Mouse (Mus musculus) spleen, adult 2 months (tissue): ENCODE measurements around the gene Shroom2. TPM values are rescaled to one million over a fixed set of nuclear protein-coding genes. Genes with fewer than 3 reads are reported as not detected.
"Not testable (repeated sequence)": the region's sequence is repeated elsewhere in the genome, so short reads cannot be mapped to it uniquely, and the experiment has no call there.

Experiments
- DNase-seq, 2 experiments: peaks; one replicate each; pipeline versions ENCODE4 v3.0.0 to v3.0.0-alpha.2; 2012 to 2021; ENCODE audit warnings: low spot score in 2 of 2, low read depth in 1 of 2
- H3K27ac ChIP-seq: fragments of 200-500 bp; 2 replicates; pipeline ENCODE4 v1.5.1; 2012; ENCODE audit warnings: low read length, inconsistent platforms; ENCODE audit not compliant: insufficient read depth
- H3K27me3 ChIP-seq: fragments of 200-500 bp; 2 replicates; pipeline ENCODE4 v1.6.1; 2012; ENCODE audit warnings: mild to moderate bottlenecking, moderate library complexity, low read length, inconsistent platforms; ENCODE audit not compliant: control insufficient read depth, insufficient read depth
- H3K36me3 ChIP-seq: fragments of 200-500 bp; 2 replicates; pipeline ENCODE4 v1.6.1; 2012; ENCODE audit warnings: mild to moderate bottlenecking, low read length, inconsistent platforms; ENCODE audit not compliant: control insufficient read depth, insufficient read depth
- H3K4me1 ChIP-seq: fragments of 200-500 bp; 2 replicates; pipeline ENCODE4 v1.6.1; 2011; ENCODE audit warnings: inconsistent platforms; ENCODE audit not compliant: control insufficient read depth, insufficient read depth, insufficient read length
- H3K4me3 ChIP-seq: fragments of 200-500 bp; 2 replicates; pipeline ENCODE4 v1.5.1; 2011; ENCODE audit warnings: mild to moderate bottlenecking, inconsistent platforms; ENCODE audit not compliant: insufficient read depth, insufficient read length; ENCODE audit errors: extremely low read depth
- CTCF ChIP-seq: fragments of 200-500 bp; IDR thresholded peaks from 2 replicates; pipeline ENCODE4 v1.5.1; 2011; ENCODE audit warnings: mild to moderate bottlenecking, inconsistent platforms; ENCODE audit not compliant: insufficient read depth, insufficient read length, insufficient replicate concordance; ENCODE audit errors: extremely low read depth
- POLR2A ChIP-seq: fragments of 200-500 bp; IDR thresholded peaks from 2 replicates; pipeline ENCODE4 v1.6.1; 2011; ENCODE audit warnings: low read depth, low read length, inconsistent platforms
- WGBS: fragments of 180-500 bp; shearing (Covaris S2); methylation state at CpG from one replicate; pipeline ENCODE4 v1.1.7; 2018; 5-methylcytosine and 5-hydroxymethylcytosine counted together
- polyA plus RNA-seq: library from polyadenylated mRNA; depleted of rRNA; stranded (reverse); fragments of >200 nt; gene quantifications from 2 replicates; pipeline ENCODE4 v1.2.3, GENCODE M21; 2012

Gene Shroom2
- polyA plus RNA-seq, 1 experiment: 0.67 TPM

DNA sequence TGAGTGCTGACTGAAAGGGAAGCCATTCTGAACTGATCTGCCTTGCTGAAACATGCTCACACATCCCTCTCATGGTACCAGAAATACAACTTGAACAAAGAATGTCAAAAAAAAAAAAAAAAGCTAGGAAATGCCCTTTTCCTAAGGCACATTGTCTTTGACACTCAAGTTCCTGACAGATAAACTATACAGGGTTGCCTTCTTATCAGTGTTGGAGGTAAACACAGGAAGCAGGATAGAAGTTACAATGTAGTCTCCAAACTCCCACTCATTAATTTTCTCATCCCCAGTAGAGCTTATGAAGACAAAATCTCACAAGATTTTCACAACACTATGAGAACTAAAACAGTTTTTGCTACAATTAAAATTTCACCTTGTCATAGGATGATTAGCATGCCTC is 25.6 kb downstream of the Shroom2 start:
- TF ChIP-seq POLR2A: no peak
- no peak for TF ChIP-seq CTCF
- Histone ChIP-seq H3K27ac (no peak overlapping the region), H3K4me3 (no peak overlapping the region), H3K36me3 (no peaks in the 10 kb centered on the region), H3K27me3 (no peaks in the 10 kb centered on the region), H3K4me1 (no peaks in the 10 kb centered on the region)
- no peak for DNase-seq

DNA sequence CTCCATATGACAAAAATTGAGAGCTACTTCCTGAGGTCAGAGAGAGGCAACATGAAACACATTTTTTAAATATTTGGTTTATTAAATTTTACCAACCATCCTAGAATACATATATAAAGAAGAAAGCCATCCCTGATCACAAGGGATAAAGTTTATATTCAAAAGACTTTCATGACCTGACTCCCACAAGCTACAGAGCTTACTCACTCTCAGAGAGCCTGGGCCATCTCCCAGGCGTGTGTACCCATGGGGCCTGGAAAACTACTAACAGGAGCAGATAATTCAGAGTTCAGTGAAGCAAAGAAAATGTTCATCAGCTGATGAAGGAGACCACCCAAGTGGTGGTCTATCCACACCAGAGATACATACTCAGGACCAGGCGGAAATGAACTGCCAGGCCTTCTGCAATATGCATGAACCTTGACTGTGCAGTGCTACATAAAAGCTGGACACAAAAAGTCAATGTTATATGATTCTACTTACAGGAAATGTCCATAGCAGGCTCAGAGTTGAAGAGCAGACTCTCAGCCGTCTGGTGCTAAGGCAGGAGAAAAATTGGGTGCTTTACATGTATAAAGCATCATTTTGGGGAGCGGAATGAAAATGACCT is 30.4 kb downstream of the Shroom2 start:
- H3K36me3 ChIP-seq: no peaks in the 10 kb centered on the region
- H3K27ac ChIP-seq: no peak overlapping the region
- H3K27me3 ChIP-seq: no peaks in the 10 kb centered on the region
- 80% methylated on average over 4 of the region's 4 CpGs for WGBS
- DNase-seq: no peak
- TF ChIP-seq CTCF: no peak
- TF ChIP-seq POLR2A: no peak
- no peaks in the 10 kb centered on the region for H3K4me1 ChIP-seq
- H3K4me3 ChIP-seq: no peak overlapping the region

DNA sequence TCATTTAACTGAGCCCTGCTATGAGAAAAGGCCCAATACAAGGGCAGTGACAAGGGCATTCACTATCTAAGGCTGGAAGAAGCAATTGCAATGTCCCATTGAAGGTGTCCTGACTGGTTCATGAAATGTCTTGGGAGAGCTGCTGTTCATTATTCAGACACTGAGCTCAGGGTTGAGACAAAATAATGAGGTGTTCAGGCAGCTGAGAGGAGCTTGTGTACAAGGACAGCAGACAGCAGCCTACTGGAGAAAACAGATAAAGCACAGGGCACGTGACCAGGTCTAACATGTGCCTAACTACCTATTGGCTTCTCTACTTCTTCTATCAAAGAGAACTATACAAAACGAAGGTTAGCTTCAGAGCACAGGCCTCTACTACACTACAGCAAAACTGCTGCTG is 31.1 kb downstream of the Shroom2 start:
- TF ChIP-seq POLR2A (no peak), CTCF (no peak)
- no peak overlapping the region for H3K4me3 ChIP-seq
- H3K27ac ChIP-seq: no peak overlapping the region
- H3K27me3 ChIP-seq: no peaks in the 10 kb centered on the region
- 61% methylated on average over 2 of the region's 2 CpGs for WGBS
- no peak for DNase-seq
- H3K36me3 ChIP-seq: no peaks in the 10 kb centered on the region
- H3K4me1 ChIP-seq: no peaks in the 10 kb centered on the region

DNA sequence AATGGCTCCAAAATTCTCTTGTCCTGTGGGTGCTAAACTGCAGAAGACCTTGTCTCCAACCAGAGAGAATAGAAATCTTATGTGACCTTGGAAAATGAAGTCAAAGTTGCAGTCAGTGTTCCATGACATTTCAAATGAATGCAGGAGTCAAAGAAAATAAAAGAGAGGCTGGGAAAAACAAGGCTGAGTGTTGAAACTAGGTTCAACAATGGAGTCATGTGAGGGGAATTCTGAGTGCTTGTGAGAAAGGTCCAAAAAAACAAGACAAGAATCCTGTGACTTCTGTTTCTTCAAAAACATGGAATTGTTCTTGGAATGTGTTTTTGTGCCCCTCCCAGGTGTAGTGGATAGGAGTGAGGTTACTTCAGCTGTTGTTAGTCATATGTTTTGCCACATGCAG is 34.0 kb downstream of the Shroom2 start:
- Histone ChIP-seq H3K36me3 (no peaks in the 10 kb centered on the region), H3K27me3 (no peaks in the 10 kb centered on the region), H3K4me1 (no peaks in the 10 kb centered on the region), H3K27ac (no peak overlapping the region), H3K4me3 (no peak overlapping the region)
- DNase-seq: no peak
- TF ChIP-seq CTCF: no peak

DNA sequence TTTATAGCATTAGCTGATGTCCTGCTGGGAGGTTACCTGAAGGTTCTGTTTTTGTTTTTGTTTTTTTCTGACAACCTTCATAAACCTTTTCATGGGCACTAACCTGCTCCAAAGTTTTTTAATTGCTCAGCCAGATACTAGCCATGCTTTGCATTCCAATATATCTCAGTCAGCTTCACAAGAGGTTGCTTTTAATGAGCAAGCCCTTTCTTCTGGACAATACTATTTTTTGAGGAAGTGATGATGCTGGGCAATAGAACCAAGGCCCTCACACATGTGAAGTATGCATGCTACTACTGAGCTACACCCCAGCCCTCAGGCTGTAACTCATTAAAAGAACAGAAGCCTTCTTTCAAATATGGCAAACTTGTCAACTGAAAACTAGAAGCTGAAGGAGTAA is 52.6 kb downstream of the Shroom2 start:
- H3K4me1 ChIP-seq: no peaks in the 10 kb centered on the region
- no peaks in the 10 kb centered on the region for H3K36me3 ChIP-seq
- H3K4me3 ChIP-seq: no peak overlapping the region
- H3K27ac ChIP-seq: no peak overlapping the region
- no peak for DNase-seq
- TF ChIP-seq POLR2A: no peak
- H3K27me3 ChIP-seq: no peaks in the 10 kb centered on the region

DNA sequence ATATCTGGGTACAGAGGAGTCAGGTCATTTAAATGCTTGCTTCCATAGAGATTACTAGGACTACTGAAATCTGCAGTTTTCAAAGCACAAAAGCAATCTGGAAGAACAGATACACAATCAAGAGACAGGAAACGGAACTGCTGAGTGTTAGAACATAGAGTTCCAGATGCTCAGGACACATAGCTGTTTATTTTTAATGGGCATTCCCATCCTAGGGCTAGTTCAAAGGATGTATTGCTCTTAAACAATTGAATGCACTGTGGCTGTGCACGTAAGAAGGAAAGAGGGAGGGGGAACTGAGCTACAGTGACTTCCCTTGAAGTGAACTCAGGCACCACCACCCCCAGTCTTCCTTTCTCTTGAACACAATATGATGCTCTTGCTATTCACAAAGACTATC is 58.5 kb downstream of the Shroom2 start:
- H3K36me3 ChIP-seq, H3K27me3 ChIP-seq, DNase-seq, H3K27ac ChIP-seq, H3K4me1 ChIP-seq, H3K4me3 ChIP-seq: not testable (repeated sequence)
- WGBS: 54% methylated on average over 2 of the region's 2 CpGs

DNA sequence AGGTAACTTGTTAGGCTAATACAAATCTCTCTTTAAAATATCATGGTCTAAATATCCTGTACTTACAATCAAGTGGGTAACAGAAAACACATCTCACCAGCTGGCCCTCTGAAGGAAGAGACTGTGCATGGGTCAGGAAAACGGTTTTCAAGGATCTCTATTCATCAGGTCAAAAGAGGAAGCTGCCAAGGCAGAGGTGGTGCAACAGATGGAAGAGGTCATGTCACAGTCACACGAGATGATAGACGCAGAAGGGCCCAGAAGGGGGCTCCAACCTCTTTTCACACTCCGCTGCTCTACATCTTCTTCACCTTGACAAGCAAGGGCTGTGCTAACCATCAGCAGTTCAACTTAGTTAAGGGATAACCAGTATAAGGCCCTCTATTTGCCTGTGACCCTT is 60.9 kb downstream of the Shroom2 start:
- 36% methylated on average over 4 of the region's 4 CpGs for WGBS
- Histone ChIP-seq H3K4me3 (no peak overlapping the region), H3K4me1 (no peaks in the 10 kb centered on the region), H3K36me3 (no peaks in the 10 kb centered on the region), H3K27me3 (no peaks in the 10 kb centered on the region), H3K27ac (no peak overlapping the region)
- TF ChIP-seq POLR2A (no peak), CTCF (no peak)
- no peak for DNase-seq

DNA sequence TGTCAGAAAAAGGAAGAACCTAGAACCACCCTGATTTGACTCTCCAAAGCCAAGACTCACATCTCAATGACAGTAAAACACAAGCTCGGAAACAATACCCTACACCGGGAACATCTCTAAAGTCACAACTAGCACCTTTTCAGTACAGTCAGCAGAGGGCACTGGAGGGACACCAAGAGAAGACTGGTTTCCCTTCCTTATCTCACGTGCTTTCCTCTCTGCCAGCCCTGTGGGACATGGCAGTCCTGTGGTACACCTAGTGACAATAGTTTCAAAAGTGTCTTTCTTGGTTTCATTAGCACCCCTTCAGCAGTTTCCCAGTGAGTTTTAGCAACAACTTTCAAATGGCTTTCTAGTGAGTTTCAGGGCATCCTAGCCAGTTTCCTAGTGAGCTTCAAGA is 63.9 kb downstream of the Shroom2 start:
- Histone ChIP-seq H3K4me3 (no peak overlapping the region), H3K27ac (no peak overlapping the region), H3K4me1 (no peaks in the 10 kb centered on the region), H3K27me3 (no peaks in the 10 kb centered on the region), H3K36me3 (no peaks in the 10 kb centered on the region)
- no peak for DNase-seq
- WGBS: 28% methylated on average over 3 of the region's 3 CpGs
- TF ChIP-seq POLR2A (no peak), CTCF (no peak)
